Mouse (Mus musculus): Measurements from ENCODE around the gene Atp8a2. TPM values are rescaled to one million over a fixed set of nuclear protein-coding genes. Genes with fewer than 3 reads are reported as not detected.
A peak's percentile ranks its signal among the peaks of the same experiment; 100 is the strongest.

The Atp8a2 gene
- total RNA-seq, 2 experiments from 2014 or later = 0.99 to 1.9 TPM

GRCm38 (mm10) chr14:59604002-59604645, 592.9 kb downstream of the Atp8a2 start:
- peak; percentile 25 to 51 for DNase-seq

GRCm38 (mm10) chr14:59598260-59598627, 598.7 kb downstream of the Atp8a2 start:
- no peak for DNase-seq

GRCm38 (mm10) chr14:59597398-59598259, 599.4 kb downstream of the Atp8a2 start, which contains the start of gene Cdadc1:
Gene Cdadc1 (minus strand): TSS chr14:59597959.
- DNase-seq = peak; percentile 94 to 95

DNA sequence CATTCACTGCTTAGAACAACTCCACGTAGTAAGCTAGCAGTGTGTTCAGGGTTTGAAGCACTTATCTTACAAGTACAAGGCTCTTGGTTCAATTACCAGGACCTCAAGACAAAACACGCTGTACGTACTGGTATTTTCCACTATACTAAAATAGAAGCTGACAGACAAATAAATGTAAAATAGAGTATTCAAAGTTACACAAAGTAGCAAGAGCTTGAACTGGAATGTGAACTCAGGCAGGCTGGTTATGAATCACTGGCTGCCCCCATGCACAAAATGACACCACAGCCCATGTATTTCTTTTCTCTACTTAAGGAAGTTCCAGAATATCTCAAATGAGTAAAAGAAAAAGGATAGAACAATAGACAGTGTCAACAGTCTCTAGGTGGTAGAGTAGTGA, 602.0 kb downstream of the Atp8a2 start:
- DNase-seq = no peak

DNA sequence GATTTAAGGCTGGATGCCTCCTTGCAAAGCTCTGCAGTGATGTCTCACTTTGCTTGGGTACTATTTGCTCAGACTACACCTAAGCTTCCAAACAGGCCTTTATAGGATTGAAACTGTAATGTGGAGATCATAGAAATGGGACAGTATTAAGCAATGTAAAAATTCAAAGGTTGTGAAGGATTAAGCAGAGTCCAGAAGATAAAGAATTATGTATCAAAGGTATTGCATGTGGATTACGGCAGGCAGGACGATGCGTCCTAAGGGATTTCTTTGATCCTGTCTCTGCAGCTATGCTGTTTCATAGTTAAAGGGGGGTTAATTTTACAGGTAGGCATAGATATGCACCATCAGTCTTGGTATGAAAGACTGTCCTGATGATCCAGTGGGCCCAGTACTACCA, 604.4 kb downstream of the Atp8a2 start:
- DNase-seq = no peak

- no peak for DNase-seq
Measured at GRCm38 (mm10) chr14:59591901-59592300, 605.1 kb downstream of the Atp8a2 start.

- peak; percentile 25 to 60 for DNase-seq
Measured at GRCm38 (mm10) chr14:59590614-59591013, 606.4 kb downstream of the Atp8a2 start.

Small RNA genes lying within 50 kb of the gene (microRNA-seq; reads per million reads assigned to microRNA genes)
- gene Mir719 = not detected

Other genes with a start within 250 kb of the Atp8a2 start
- not detected for gene Nupl1, start 54.3 kb upstream of the Atp8a2 start, total RNA-seq (2021)
- gene Gm49336, start 54.3 kb upstream of the Atp8a2 start, total RNA-seq (2021) = 10 to 100 TPM; 35.7 to 47.4 TPM
- 10 to 100 TPM; 49.1 to 54.7 TPM for gene Mtmr6, start 68.0 kb upstream of the Atp8a2 start, total RNA-seq (2021)
- 1 to 10 TPM; 2.2 to 3.1 TPM for gene Amer2, start 176.1 kb upstream of the Atp8a2 start, total RNA-seq (2021)